Mouse (Mus musculus) spleen, embryonic (tissue): ENCODE results near the gene Epdr1.
"Not testable (repeated sequence)": the region's sequence is repeated elsewhere in the genome, so short reads cannot be mapped to it uniquely, and the experiment has no call there.

Source experiments
- CTCF ChIA-PET: fragments of 350-600 bp; sonication (Branson Sonifier 250); formaldehyde crosslinking; loops from one replicate; lab custom pipeline; 2022; lab: Charles Lee

Epdr1 gene

GRCm38 (mm10) chr13:19604916-19605315 is 14.8 kb downstream of the Epdr1 start:
- CTCF ChIA-PET = no interaction called here

- CTCF ChIA-PET = no interaction called here
Measured at GRCm38 (mm10) chr13:19603719-19604118, 16.0 kb downstream of the Epdr1 start.

GRCm38 (mm10) chr13:19602531-19602930 is 17.2 kb downstream of the Epdr1 start:
- CTCF ChIA-PET = no interaction called here

GRCm38 (mm10) chr13:19599242-19599641 is 20.5 kb downstream of the Epdr1 start:
- CTCF ChIA-PET = no interaction called here

GRCm38 (mm10) chr13:19595141-19595540 is 24.6 kb downstream of the Epdr1 start:
- CTCF ChIA-PET = no interaction called here

- CTCF ChIA-PET = no interaction called here
Measured at GRCm38 (mm10) chr13:19590996-19591759, 28.5 kb downstream of the Epdr1 start.

GRCm38 (mm10) chr13:19575947-19576346 is 43.8 kb downstream of the Epdr1 start:
- CTCF ChIA-PET = no interaction called here

GRCm38 (mm10) chr13:19574723-19575122 is 45.0 kb downstream of the Epdr1 start:
- CTCF ChIA-PET = not testable (repeated sequence)

GRCm38 (mm10) chr13:19570166-19570565 is 49.6 kb downstream of the Epdr1 start:
- CTCF ChIA-PET = not testable (repeated sequence)

GRCm38 (mm10) chr13:19562510-19562909 is 57.2 kb downstream of the Epdr1 start:
- CTCF ChIA-PET = no interaction called here

GRCm38 (mm10) chr13:19555391-19555790 is 64.3 kb downstream of the Epdr1 start:
- CTCF ChIA-PET = no interaction called here
